Mouse (Mus musculus): ENCODE measurements at regions not wholly inside any gene's neighbourhood (a gene's known extent, or its start where the extent isn't known, plus 50 kb on each side); places are given as distances from the start of the nearest gene placed in this dataset.
A peak's percentile ranks its signal among the peaks of the same experiment; 100 is the strongest.

DNA sequence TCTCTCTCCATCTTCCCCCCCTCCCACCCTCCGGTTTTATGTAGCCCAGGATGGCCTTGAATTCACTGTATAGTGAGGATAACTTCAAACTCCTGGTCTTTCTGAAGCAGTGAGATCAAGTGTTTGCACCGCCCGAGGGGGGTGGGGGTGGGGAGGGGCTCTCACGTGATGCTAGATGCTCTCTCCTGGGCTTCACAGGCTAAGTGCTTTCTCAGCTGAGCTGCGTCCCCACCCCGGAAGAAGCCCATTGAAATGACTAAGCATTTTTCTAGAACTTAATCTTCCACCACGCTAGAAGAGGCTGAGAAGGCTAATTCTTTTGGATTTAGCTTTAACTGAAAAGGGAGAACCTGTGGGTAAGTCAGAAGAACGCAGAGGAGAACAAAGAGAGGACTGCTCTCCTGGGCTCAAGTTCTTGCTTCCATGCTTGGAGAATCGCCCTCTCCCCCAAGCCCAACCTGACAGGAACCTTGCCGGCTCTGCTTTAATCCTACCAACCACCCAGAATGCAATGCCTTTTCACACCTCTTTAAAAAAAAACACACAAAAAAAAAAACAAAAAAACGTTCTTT is 79.7 kb downstream of the Bbs10 start:
- no peaks in the 10 kb centered on the region for H3K4me1 ChIP-seq (replicated peaks; ENCODE audit: insufficient read depth, low read length)
- H3K36me3 ChIP-seq (ENCODE audit: insufficient read depth, low read length): no peaks in the 10 kb centered on the region
- ATAC-seq (replicated peaks; ENCODE audit: low FRiP score, low read depth) (peak; percentile 81), DNase-seq (ENCODE audit: low spot score) (peak; percentile 35)
- no peaks in the 10 kb centered on the region for H3K9me3 ChIP-seq (replicated peaks; ENCODE audit: low read length)
- WGBS: 28% methylated on average over 11 of the region's 11 CpGs
- no peaks in the 10 kb centered on the region for H3K27me3 ChIP-seq (ENCODE audit: insufficient read depth, low read length)
- H3K4me3 ChIP-seq (replicated peaks; ENCODE audit: low read depth, low read length): no peak overlapping the region
- peak overlapping the region; percentile 10; the same call in 1 of the 2 replicates for H3K4me2 ChIP-seq (ENCODE audit: low read length)
- no peak for TF ChIP-seq CTCF (IDR thresholded peaks at IDR 0.05; ENCODE audit: low read depth)
- no peak overlapping the region for H3K27ac ChIP-seq
- H3K9ac ChIP-seq (ENCODE audit: low read depth, low read length): no peak overlapping the region

- H3K9me3 ChIP-seq (replicated peaks; ENCODE audit: low read length): no peaks in the 10 kb centered on the region
- H3K27me3 ChIP-seq (ENCODE audit: insufficient read depth, low read length): no peaks in the 10 kb centered on the region
- H3K4me2 ChIP-seq (ENCODE audit: low read length): no peak overlapping the region
- no peaks in the 10 kb centered on the region for H3K4me1 ChIP-seq (replicated peaks; ENCODE audit: insufficient read depth, low read length)
- DNase-seq (ENCODE audit: low spot score) (no peak), ATAC-seq (replicated peaks; ENCODE audit: low FRiP score, low read depth) (no peak)
- TF ChIP-seq CTCF (IDR thresholded peaks at IDR 0.05; ENCODE audit: low read depth): no peak
- WGBS: 78% methylated on average over 15 of the region's 15 CpGs
- no peak overlapping the region for H3K9ac ChIP-seq (ENCODE audit: low read depth, low read length)
- H3K36me3 ChIP-seq (ENCODE audit: insufficient read depth, low read length): no peaks in the 10 kb centered on the region
- H3K27ac ChIP-seq: no peak overlapping the region
- H3K4me3 ChIP-seq (replicated peaks; ENCODE audit: low read depth, low read length): no peak overlapping the region
Measured at GRCm38 (mm10) chr10:111381689-111382088, 83.2 kb downstream of the Bbs10 start.

DNA sequence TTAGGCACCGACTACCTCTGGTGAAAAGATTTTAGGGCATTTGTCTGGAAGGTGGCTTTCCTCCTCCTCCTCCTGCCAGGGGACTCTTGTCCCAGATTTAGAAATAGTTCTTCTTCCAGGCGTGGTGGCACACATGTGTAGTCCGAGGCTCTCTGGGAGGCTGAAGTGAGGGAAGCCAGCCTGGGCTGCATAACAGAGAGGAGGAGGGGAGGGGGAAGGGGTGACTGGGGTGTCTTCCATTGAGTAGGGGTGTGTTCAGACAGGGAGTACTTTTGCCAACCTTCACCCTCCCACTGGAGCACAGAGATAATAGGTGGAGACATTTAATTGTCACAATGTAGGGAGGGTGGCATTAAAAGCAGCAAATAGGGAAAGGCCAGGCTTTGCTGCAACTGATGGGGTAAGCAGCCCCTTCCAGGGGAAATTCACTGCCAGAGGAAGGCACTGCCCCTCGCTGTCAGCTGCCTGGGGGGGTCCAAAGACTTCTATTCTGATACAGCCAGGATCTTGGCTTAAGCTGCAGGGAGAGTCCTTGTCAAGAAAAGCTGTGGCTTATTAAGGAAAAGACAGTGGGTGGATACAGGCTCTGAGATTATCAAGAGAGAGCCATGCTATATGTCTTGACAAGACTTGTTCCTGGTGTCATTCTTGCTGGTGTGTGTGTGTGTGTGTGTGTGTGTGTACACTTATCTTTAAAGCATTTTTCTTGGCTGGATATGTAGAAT is 83.9 kb downstream of the Bbs10 start:
- no peaks in the 10 kb centered on the region for H3K9me3 ChIP-seq (replicated peaks; ENCODE audit: low read length)
- 60% methylated on average over 4 of the region's 4 CpGs for WGBS

GRCm38 (mm10) chr10:111385561-111385960 is 87.1 kb downstream of the Bbs10 start:
- Histone ChIP-seq H3K27me3 (ENCODE audit: insufficient read depth, low read length) (no peaks in the 10 kb centered on the region), H3K9ac (ENCODE audit: low read depth, low read length) (no peak overlapping the region), H3K36me3 (ENCODE audit: insufficient read depth, low read length) (no peaks in the 10 kb centered on the region), H3K9me3 (replicated peaks; ENCODE audit: low read length) (no peaks in the 10 kb centered on the region), H3K4me2 (ENCODE audit: low read length) (no peak overlapping the region), H3K4me1 (replicated peaks; ENCODE audit: insufficient read depth, low read length) (no peaks in the 10 kb centered on the region), H3K4me3 (replicated peaks; ENCODE audit: low read depth, low read length) (no peak overlapping the region), H3K27ac (no peak overlapping the region)
- TF ChIP-seq CTCF (IDR thresholded peaks at IDR 0.05; ENCODE audit: low read depth): no peak
- ATAC-seq (replicated peaks; ENCODE audit: low FRiP score, low read depth) (no peak), DNase-seq (ENCODE audit: low spot score) (no peak)
- WGBS: 89% methylated on average over 9 of the region's 9 CpGs

More for the DNA sequence above, 83.9 kb downstream of the Bbs10 start:
- Histone ChIP-seq H3K4me1 (replicated peaks; ENCODE audit: insufficient read depth, low read length) (no peaks in the 10 kb centered on the region), H3K27ac (no peak overlapping the region), H3K27me3 (ENCODE audit: insufficient read depth, low read length) (no peaks in the 10 kb centered on the region), H3K9ac (ENCODE audit: low read depth, low read length) (no peak overlapping the region), H3K4me2 (ENCODE audit: low read length) (no peak overlapping the region), H3K4me3 (replicated peaks; ENCODE audit: low read depth, low read length) (no peak overlapping the region), H3K36me3 (ENCODE audit: insufficient read depth, low read length) (no peaks in the 10 kb centered on the region)
- ATAC-seq (replicated peaks; ENCODE audit: low FRiP score, low read depth): no peak
- TF ChIP-seq CTCF (IDR thresholded peaks at IDR 0.05; ENCODE audit: low read depth): no peak
- no peak for DNase-seq (ENCODE audit: low spot score)

DNA sequence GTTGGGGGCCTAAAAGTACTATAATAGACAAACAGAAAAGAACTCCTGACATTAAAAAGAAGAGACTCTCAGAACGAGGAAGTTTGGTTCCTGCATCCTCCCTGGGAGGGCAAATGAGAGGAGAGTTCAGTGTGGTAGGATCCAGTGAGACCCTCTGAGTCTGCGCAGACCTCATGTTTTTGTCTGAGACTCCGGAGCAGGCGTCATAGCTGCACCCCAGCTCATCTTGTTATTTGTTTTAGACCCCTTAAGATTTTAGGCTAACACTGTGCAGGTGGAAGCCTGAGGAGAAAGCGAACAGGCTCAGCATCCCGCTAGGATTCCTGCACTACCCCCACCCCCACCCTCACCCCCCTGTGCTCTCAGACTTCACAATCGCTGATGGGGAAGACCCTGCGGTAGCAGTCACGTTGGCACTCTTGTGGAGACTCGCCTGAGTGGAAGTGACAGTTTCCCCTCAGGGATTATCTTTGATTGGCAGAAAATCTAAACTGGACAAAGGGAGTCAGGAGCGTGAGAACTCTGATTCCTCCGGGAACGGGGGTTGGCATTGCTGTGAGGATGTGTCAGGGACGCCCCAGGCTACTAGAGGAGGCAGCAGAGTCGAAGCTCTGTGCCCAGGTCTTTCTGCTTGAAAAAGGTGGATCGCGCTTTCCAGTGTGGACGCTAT is 85.0 kb upstream of the Nap1l1 start:
- no peaks in the 10 kb centered on the region for H3K36me3 ChIP-seq (ENCODE audit: insufficient read depth, low read length)
- whole genome bisulfite sequencing: 61% methylated on average over 18 of the region's 18 CpGs
- DNase-seq (ENCODE audit: low spot score): no peak
- H3K4me2 ChIP-seq (ENCODE audit: low read length): no peak overlapping the region
- no peak for ATAC-seq (replicated peaks; ENCODE audit: low FRiP score, low read depth)
- TF ChIP-seq CTCF (IDR thresholded peaks at IDR 0.05; ENCODE audit: low read depth): no peak
- H3K9me3 ChIP-seq (replicated peaks; ENCODE audit: low read length): no peaks in the 10 kb centered on the region
- no peaks in the 10 kb centered on the region for H3K27me3 ChIP-seq (ENCODE audit: insufficient read depth, low read length)
- H3K9ac ChIP-seq (ENCODE audit: low read depth, low read length): no peak overlapping the region
- H3K4me1 ChIP-seq (replicated peaks; ENCODE audit: insufficient read depth, low read length): no peaks in the 10 kb centered on the region
- no peak overlapping the region for H3K4me3 ChIP-seq (replicated peaks; ENCODE audit: low read depth, low read length)
- no peak overlapping the region for H3K27ac ChIP-seq

DNA sequence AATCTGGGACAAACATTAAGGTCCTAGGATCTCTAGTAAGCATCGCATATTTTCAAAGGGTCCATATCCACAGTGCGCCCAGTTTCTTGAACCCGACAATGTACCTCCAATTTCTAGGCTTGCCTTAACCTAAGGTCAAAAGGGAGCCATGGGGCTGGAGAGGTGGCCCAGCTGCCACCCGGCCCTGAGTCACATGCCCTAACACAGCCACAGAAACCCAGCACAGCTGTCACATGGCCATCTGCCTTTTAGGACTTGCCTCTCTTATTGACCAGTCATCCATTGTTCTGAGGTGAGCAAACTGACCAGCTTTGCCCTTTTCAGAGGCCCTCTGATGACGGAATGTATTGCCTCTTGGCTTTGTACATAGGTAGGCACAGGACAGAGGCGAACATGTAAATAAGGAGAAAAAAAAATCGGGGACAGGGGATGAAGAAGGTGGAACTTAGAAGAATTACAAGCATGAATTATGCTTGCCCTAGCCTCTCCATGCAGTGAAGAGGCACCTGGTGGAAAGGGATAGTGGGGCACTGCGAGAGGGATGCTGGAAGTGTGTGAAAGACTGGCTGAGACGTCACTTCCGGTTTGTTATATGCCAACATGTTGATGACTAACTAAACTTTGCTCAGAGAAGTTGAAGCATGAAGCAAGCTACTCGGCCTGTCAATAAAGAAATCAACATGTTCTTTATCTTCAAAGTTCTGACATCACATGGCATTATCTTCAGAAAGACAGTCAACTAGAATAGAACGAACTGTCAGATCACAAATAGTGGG is 84.3 kb upstream of the Nap1l1 start:
- H3K4me2 ChIP-seq (ENCODE audit: low read length): no peak overlapping the region
- H3K9me3 ChIP-seq (replicated peaks; ENCODE audit: low read length): no peaks in the 10 kb centered on the region
- TF ChIP-seq CTCF (IDR thresholded peaks at IDR 0.05; ENCODE audit: low read depth): no peak
- DNase-seq (ENCODE audit: low spot score) (no peak), ATAC-seq (replicated peaks; ENCODE audit: low FRiP score, low read depth) (no peak)
- H3K9ac ChIP-seq (ENCODE audit: low read depth, low read length): no peak overlapping the region
- no peaks in the 10 kb centered on the region for H3K27me3 ChIP-seq (ENCODE audit: insufficient read depth, low read length)
- no peak overlapping the region for H3K27ac ChIP-seq
- H3K4me1 ChIP-seq (replicated peaks; ENCODE audit: insufficient read depth, low read length): no peaks in the 10 kb centered on the region
- H3K36me3 ChIP-seq (ENCODE audit: insufficient read depth, low read length): no peaks in the 10 kb centered on the region
- H3K4me3 ChIP-seq (replicated peaks; ENCODE audit: low read depth, low read length): no peak overlapping the region
- 85% methylated on average over 12 of the region's 12 CpGs for WGBS

All from kidney, postnatal 0 days (tissue).